Mouse (Mus musculus): ENCODE measurements around the gene Dcun1d4. TPM values are rescaled to one million over a fixed set of nuclear protein-coding genes. Genes with fewer than 3 reads are reported as not detected.
"Not testable (repeated sequence)": the region's sequence is repeated elsewhere in the genome, so short reads cannot be mapped to it uniquely, and the experiment has no call there.

The Dcun1d4 gene
- total and polyA plus RNA-seq, 2 experiments from 2014 or later: 28.2 to 42.4 TPM

DNA sequence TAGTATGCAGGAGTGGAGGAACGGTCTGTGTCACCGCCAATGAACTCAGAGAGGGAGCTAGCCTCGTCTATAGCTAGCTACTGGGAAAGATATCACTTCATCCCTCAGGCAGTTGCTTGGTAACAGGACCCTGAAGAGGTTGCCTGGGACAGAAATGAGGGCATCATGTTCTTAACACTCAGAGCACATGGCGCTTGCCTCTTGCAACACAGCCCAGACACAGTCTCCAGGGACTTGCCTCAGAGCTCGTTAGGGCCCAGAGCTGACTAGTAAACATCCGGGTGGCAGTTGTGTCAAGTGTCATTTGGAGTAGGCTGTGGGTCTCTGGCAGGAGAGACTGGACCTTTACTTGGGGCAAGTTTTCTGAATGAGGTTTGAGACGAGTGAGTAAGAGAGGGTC lies 93.0 kb downstream of the Dcun1d4 start:
- DNase-seq (no peak), ATAC-seq (no peak)
- 78% methylated on average over 7 of the region's 7 CpGs for WGBS
- Histone ChIP-seq H3K27me3 (ENCODE audit: insufficient read depth, low read length) (no peaks in the 10 kb centered on the region), H3K36me3 (ENCODE audit: insufficient read depth) (no peaks in the 10 kb centered on the region), H3K27ac (ENCODE audit: low read depth, low read length) (no peak overlapping the region), H3K9me3 (ENCODE audit: low read length) (no peaks in the 10 kb centered on the region), H3K4me2 (ENCODE audit: low read depth) (no peak overlapping the region), H3K4me1 (ENCODE audit: insufficient read depth) (peaks cover 8% of the 10 kb centered on the region; the same call in 1 of the 2 replicates), H3K4me3 (ENCODE audit: low read depth, low read length) (no peak overlapping the region), H3K9ac (no peak overlapping the region)
- no peak for TF ChIP-seq CTCF (IDR thresholded peaks at IDR 0.05; ENCODE audit: low read depth)

DNA sequence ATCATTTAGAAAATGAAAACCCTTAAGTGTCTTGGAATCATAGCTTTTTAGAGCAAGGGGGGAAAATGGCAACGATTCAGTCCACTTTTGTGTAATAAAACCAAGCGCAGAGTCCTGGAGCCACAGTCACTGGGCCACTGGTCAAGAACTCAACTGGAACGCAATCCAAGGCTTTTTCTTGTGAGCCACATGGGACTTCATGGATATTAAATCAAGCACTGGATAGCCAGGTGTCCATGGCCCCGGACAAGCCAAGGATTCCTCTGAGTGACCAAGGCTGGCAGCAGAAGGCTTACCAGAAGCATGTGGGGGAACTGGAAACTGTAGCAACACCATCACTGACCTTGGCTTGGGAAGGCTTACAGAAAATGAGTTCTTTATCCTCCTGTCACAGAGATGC lies 93.8 kb downstream of the Dcun1d4 start:
- DNase-seq (no peak), ATAC-seq (no peak)
- H3K9ac ChIP-seq: no peak overlapping the region
- no peak for TF ChIP-seq CTCF (IDR thresholded peaks at IDR 0.05; ENCODE audit: low read depth)
- no peaks in the 10 kb centered on the region for H3K36me3 ChIP-seq (ENCODE audit: insufficient read depth)
- H3K27ac ChIP-seq (ENCODE audit: low read depth, low read length): no peak overlapping the region
- no peak overlapping the region for H3K4me3 ChIP-seq (ENCODE audit: low read depth, low read length)
- no peak overlapping the region for H3K4me2 ChIP-seq (ENCODE audit: low read depth)
- 88% methylated on average over 4 of the region's 4 CpGs for WGBS
- H3K27me3 ChIP-seq (ENCODE audit: insufficient read depth, low read length): no peaks in the 10 kb centered on the region
- H3K4me1 ChIP-seq (ENCODE audit: insufficient read depth): peaks cover 8% of the 10 kb centered on the region; the same call in 1 of the 2 replicates
- H3K9me3 ChIP-seq (ENCODE audit: low read length): no peaks in the 10 kb centered on the region

DNA sequence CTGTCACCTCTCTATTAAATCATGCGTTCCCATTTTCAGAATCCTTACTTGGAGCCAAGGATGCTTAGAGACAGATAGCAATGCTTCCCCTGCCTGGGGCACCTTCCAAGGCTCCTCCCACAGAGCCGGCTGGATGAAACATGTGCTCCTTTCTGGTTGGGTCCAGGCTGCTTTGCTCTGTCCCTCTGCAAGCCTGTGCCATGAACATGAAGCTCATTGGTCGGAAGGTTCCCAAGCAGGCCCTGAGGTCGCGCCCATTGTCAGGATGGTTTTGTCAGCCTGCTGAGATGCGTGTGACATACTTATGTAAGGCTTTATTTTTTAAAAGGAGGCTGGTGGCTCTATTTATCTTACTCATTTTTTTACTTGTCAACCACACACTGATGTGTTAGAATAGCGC lies 95.9 kb downstream of the Dcun1d4 start:
- ATAC-seq: peak; percentile 38
- TF ChIP-seq CTCF (IDR thresholded peaks at IDR 0.05; ENCODE audit: low read depth): no peak

DNA sequence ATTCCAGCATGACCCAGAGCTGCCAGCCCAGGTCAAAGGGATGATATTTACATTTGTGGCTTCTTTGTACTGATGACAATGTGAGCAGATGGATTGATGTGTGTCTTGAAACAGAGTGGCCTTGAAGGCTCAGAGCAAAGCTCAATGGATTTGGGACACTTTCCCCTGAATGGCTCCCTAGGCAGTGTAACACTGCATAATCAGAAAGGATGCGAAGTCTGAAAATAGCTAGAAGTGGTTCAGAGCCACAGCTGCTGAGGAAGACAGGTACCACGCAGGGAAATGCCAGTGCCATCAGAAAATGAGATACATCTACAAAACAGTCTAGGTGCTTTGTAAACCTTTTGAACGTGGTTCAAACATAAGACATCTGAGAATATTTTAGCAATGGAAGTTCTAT lies 97.3 kb downstream of the Dcun1d4 start:
- Histone ChIP-seq H3K27me3 (ENCODE audit: insufficient read depth, low read length) (no peaks in the 10 kb centered on the region; the same call in 1 of the 2 replicates), H3K27ac (ENCODE audit: low read depth, low read length) (no peak overlapping the region), H3K9ac (no peak overlapping the region), H3K4me1 (ENCODE audit: insufficient read depth) (peaks cover 8% of the 10 kb centered on the region; the same call in 1 of the 2 replicates), H3K4me3 (ENCODE audit: low read depth, low read length) (no peak overlapping the region), H3K36me3 (ENCODE audit: insufficient read depth) (no peaks in the 10 kb centered on the region), H3K4me2 (ENCODE audit: low read depth) (no peak overlapping the region), H3K9me3 (ENCODE audit: low read length) (no peaks in the 10 kb centered on the region)
- no peak for ATAC-seq
- no peak for TF ChIP-seq CTCF (IDR thresholded peaks at IDR 0.05; ENCODE audit: low read depth)
- WGBS: 80% methylated on average over 3 of the region's 3 CpGs
- DNase-seq: no peak

More for the DNA sequence above, 95.9 kb downstream of the Dcun1d4 start:
- Histone ChIP-seq H3K27ac (ENCODE audit: low read depth, low read length) (no peak overlapping the region), H3K9ac (no peak overlapping the region), H3K36me3 (ENCODE audit: insufficient read depth) (no peaks in the 10 kb centered on the region), H3K27me3 (ENCODE audit: insufficient read depth, low read length) (no peaks in the 10 kb centered on the region; the same call in 1 of the 2 replicates), H3K4me3 (ENCODE audit: low read depth, low read length) (no peak overlapping the region), H3K9me3 (ENCODE audit: low read length) (no peaks in the 10 kb centered on the region), H3K4me2 (ENCODE audit: low read depth) (no peak overlapping the region), H3K4me1 (ENCODE audit: insufficient read depth) (peaks cover 8% of the 10 kb centered on the region; the same call in 1 of the 2 replicates)
- 60% methylated on average over 7 of the region's 7 CpGs for WGBS
- DNase-seq: no peak

DNA sequence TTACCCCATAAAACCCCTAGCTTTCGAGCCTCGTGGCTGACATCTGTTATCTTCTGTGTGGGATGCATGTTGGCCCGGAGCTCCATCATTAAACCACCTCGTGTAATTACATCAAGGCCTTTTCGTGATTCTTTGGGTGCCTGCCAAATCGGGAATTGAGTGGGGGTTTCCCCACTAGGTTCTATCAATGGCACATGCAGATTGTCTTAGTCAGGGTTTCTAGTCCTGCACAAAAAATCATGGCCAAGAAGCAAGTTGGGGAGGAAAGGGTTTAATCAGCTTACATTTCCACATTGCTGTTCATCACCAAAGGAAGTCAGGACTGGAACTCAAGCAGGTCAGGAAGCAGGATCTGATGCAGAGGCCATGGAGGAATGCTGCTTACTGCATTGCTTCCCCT lies 103.2 kb downstream of the Dcun1d4 start:
- H3K4me3 ChIP-seq (ENCODE audit: low read depth, low read length); H3K27ac ChIP-seq (ENCODE audit: low read depth, low read length); DNase-seq; H3K36me3 ChIP-seq (ENCODE audit: insufficient read depth); H3K9ac ChIP-seq; H3K4me2 ChIP-seq (ENCODE audit: low read depth); H3K9me3 ChIP-seq (ENCODE audit: low read length); H3K4me1 ChIP-seq (ENCODE audit: insufficient read depth); ATAC-seq; H3K27me3 ChIP-seq (ENCODE audit: insufficient read depth, low read length): not testable (repeated sequence)
- WGBS: 33% methylated on average over 6 of the region's 6 CpGs

DNA sequence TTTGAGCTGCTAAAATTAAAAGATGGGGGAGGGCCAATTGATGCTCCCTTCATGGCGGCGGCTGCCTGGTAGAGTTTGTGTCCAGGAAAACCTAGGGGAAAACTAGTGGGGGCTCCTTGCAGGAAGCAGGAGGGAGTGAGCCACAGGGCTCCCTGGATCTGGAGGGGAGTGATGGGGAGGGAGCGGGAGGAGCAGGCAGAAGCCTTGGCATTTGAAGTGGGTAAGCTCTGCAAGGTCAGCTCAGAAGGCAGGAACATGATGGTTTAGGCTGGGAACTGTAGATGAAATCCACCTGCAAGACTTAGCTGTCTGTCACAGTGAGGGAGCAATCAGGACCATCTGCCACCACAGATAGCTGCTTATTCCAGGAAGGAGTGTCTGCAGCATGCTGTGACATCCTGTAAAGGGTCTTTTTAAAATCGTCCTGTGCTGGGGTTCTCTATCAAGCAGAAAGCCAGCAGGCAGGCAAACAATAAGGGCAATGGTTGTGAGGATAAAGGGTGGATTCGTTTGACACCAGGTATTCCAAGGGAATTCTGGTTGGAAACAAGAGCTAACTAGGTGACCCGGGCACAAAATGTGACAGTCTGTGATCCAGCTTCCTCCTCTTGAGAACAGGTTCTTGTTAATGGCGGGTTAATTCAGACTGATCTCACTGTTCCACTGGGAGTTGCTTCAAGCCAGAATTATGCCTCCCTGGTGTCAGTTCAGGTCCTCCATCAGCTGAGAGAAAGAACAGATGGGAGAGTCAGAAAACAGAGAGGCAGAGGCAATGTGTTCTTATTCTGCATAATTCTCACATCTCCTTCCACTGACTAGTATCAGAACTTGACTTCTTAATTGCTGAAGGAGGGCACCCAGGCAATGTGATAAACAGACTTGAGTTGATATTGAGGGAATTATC lies 104.7 kb downstream of the Dcun1d4 start:
- 20% methylated on average over 7 of the region's 7 CpGs for WGBS
- Histone ChIP-seq H3K4me3 (ENCODE audit: low read depth, low read length) (no peak overlapping the region), H3K27me3 (ENCODE audit: insufficient read depth, low read length) (no peaks in the 10 kb centered on the region), H3K4me2 (ENCODE audit: low read depth) (no peak overlapping the region), H3K9me3 (ENCODE audit: low read length) (no peaks in the 10 kb centered on the region), H3K36me3 (ENCODE audit: insufficient read depth) (no peaks in the 10 kb centered on the region), H3K4me1 (ENCODE audit: insufficient read depth) (peaks cover 9% of the 10 kb centered on the region), H3K9ac (0 out of 2 replicates have a peak overlapping the region, but pooled peaks have one; percentile 18), H3K27ac (ENCODE audit: low read depth, low read length) (peak overlapping the region; percentile 71)
- ATAC-seq (peak; percentile 84), DNase-seq (peak; percentile 45)
- TF ChIP-seq CTCF (IDR thresholded peaks at IDR 0.05; ENCODE audit: low read depth): no peak

DNA sequence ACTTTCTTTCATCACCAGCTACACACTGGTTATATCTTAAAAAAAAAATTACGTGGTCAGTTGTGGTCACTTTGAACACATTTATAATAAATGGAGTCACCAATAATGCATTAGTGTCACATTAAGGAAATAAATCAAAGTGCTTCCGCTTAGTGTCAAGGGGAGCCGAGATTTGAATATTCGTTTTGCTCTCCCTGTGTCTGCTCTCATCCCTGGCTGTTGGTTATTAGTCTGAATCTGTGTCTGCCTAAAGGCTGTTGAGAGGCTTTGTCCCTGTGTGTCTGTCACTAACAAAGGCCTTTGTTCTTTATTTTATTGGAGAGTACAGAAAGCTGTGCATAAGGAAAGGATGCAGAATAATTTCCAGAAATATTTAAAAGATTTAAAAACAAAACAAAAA lies 105.8 kb downstream of the Dcun1d4 start:
- H3K36me3 ChIP-seq (ENCODE audit: insufficient read depth): no peaks in the 10 kb centered on the region
- H3K9me3 ChIP-seq (ENCODE audit: low read length): no peaks in the 10 kb centered on the region
- H3K4me2 ChIP-seq (ENCODE audit: low read depth): no peak overlapping the region
- no peak overlapping the region for H3K27ac ChIP-seq (ENCODE audit: low read depth, low read length)
- H3K27me3 ChIP-seq (ENCODE audit: insufficient read depth, low read length): no peaks in the 10 kb centered on the region
- no peak for TF ChIP-seq CTCF (IDR thresholded peaks at IDR 0.05; ENCODE audit: low read depth)
- DNase-seq: no peak
- H3K4me3 ChIP-seq (ENCODE audit: low read depth, low read length): no peak overlapping the region
- H3K4me1 ChIP-seq (ENCODE audit: insufficient read depth): peaks cover 9% of the 10 kb centered on the region
- no peak for ATAC-seq
- 60% methylated on average over 4 of the region's 4 CpGs for WGBS
- H3K9ac ChIP-seq: no peak overlapping the region
